Mouse (Mus musculus): Measurements from ENCODE around the gene Pde6c.

Pde6c gene

DNA sequence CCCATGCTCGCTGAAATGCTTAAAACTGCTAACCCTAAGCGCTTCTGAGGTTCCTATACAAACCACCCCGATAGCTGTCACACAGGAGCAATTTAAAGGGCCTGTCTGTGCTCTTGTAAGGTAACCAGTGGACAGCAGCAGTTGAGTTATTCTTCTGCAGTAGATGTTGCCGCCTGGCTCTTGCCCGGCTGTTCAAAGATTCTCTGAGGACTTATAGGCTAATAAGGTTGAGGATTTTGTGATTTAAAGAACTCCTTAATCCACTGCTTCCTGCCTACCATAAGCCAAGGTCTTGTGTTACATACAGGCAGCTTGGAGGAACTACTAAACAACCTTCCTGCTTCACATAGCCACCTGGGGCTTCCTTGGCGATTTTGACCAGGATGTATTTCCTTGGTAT lies at the start of gene Pde6c:
Gene Pde6c (plus strand): TSS at position 301 of the 400 bp plus-strand sequence.
- DNase-seq (ENCODE audit: low spot score in 2 of 2): no peak

DNA sequence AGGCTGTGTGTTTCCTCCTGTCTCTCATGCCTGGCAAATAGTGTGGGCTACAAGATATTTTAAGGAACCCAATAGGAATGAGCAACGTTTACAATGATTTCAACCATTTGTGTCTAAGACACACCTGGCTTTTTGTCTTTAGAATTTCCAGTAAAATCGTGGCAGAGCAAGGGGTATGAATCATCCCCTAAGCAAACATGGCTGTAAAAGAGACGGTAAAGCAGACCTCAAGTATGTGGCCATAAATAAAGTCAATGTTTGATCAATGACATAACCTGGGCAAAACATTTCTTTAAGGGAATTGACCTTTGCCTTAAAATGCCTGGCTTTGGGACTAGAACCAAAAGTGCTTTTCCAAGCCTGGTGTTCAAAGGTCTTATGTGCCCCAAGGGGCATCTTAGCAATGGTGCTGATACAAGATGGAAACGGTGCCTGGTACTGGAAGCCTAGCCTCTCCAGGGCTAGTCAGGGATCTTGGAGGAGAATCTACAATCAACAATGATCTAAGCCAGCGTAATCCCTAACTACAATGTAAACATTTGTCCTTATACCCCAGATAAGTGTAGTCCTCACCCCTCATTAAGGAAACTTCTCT lies 49.6 kb upstream of the Pde6c start:
- no peak for DNase-seq (ENCODE audit: low spot score in 2 of 2)

DNA sequence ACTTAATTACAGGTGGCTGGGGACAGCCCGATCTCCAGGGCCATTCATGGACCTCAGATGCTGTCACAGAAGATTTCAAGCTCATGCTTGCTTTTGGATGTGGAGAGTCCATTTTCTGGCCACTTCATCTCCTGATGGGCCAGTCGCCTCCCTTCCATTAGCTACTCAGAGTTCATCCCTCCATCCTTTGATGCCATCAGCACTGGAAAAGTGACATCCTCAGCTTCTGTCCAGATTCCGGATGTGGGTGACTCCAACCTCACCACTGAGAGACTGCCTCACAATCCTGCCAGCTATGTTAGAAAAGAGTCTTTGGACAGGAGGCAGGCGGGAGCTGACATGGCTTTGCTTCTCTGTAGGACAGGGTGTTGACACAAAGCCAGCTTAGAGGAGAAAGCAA lies 46.7 kb upstream of the Pde6c start:
- DNase-seq (ENCODE audit: low spot score in 2 of 2): no peak

DNA sequence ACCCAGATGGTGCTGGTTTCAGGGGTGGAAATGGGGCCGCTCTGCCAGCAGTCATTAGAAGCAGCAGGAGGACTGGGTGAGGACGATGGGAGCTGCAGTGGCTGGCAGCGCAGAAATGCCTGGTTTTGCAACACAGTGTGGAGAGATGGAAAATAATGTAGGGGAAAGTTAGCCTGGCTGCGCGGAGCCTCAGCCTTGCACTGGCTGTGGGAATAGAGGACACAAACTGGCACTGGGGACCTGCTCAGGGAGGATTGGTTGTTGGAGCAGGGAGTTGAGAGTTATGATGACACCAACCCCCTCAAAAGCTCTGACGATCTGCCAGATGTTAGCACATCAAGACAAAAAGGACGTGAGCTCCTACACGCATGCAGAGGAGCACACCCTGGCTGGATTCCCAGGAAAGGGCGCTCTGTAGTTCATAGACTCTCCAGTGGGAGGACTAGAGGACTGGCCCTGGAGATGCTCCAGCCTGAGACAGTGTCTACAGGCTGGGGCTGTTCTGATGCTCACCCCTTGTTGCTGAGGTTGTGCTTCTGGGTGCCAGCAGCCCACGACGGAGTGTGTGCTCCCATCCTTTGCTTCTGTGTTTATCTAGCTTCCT lies 45.5 kb upstream of the Pde6c start:
- DNase-seq (ENCODE audit: low spot score in 2 of 2): peak in 1 of 2 experiments; percentile 38

DNA sequence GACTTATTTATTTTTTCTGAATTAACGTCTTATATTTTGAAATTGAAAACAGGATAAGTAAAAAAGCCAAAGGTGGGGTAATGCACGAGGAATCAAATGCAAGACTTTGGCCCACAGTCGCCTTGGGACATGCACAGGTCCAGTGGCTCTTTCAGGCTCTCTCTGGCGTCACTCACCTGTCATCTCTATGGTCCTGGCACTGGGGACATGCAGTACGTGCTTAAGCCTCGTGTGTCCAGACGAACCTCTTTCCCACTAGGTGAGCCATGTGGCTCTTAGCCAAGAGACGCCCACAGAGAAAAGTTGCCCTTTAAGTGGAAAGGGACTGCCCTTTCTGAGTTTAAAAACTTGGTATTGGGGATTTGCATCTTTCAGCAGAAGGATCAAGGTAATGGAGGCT lies 43.2 kb upstream of the Pde6c start:
- no peak for DNase-seq (ENCODE audit: low spot score in 2 of 2)

DNA sequence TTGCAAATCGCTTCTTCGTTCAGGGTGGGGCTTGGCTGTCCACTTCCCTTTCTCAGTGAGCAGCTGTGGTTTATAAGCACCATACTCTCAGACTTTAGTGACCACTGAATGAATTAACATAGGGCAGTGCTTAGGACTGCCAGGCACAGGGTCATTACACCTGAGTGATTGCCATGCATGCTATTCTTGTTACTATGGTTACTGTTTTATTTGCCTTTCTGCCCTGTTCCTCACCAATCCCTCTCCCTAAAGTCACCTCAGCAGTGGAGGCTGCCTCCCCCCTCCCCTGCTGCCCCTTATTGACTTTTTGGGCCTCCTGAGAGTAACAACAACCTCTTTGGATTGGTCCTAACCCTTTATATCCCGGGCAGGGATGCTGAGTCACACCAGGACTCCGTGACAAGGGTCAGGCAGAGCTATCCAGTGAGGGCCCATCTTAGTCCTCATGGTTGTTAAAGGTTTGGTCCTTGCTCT lies 41.0 kb upstream of the Pde6c start:
- DNase-seq (ENCODE audit: low spot score in 2 of 2): no peak

DNA sequence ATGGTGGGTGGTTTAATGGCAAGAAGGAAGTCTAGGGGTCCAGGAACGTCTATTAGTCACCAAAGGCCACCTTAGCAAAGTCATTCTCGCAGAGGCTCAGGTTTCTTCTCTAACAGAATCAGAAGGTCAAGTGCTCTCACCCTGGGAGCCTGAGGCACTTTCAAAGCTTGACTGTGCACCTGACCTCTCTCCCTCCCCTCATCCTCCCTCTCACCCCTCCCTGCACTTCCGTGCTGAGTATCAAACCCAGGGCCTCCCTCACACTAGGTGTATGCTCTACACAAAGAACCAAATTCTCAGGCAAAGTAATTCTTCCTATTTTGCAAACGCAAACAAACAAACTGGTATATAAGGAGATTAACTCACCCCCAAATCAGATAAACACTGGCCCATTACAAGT lies 36.4 kb upstream of the Pde6c start:
- no peak for DNase-seq (ENCODE audit: low spot score in 2 of 2)

DNA sequence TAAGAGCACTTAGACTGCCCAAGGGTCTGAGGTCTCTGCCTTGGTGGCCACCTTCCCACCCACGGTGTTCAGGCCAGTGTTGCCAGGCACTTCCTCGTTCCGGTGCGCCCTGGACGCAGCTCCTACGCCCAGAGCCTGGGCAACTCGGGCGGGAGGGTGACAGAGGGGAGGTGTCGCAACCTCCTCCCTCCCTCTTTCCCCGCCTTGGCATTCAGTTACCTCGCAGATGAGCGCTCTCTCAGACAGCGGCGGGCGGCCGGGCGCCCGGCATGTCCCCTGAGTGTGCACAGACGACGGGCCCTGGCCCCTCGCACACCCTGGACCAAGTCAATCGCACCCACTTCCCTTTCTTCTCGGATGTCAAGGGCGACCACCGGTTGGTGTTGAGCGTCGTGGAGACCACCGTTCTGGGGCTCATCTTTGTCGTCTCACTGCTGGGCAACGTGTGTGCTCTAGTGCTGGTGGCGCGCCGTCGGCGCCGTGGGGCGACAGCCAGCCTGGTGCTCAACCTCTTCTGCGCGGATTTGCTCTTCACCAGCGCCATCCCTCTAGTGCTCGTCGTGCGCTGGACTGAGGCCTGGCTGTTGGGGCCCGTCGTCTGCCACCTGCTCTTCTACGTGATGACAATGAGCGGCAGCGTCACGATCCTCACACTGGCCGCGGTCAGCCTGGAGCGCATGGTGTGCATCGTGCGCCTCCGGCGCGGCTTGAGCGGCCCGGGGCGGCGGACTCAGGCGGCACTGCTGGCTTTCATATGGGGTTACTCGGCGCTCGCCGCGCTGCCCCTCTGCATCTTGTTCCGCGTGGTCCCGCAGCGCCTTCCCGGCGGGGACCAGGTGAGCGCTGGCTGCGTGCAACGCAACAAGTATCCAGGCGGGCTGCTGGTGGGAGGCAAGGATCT lies 35.5 kb upstream of the Pde6c start, which contains the start of gene Ffar4:
Gene Ffar4 (plus strand): TSS at position 214 of the 901 bp plus-strand sequence.
- DNase-seq (ENCODE audit: low spot score in 2 of 2): peak in 1 of 2 experiments; percentile 5

DNA sequence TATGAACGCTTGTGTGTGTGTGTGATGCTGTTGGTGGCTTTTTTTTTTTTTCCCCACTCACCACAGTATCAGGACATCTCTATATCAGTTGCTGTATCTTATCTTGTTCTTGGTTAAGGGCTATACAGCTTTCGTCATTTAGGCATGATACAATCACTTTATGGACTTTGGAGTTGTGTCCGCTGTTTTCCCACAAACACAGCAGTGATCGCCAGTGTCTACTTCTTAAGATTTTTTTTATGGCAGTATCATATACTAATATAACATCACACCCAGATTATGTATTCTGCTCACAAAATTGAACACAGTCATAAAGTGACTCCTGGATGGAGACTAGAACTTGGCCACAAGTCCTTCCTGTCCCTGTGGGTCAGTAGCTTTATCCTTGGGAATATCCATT lies 24.7 kb upstream of the Pde6c start:
- DNase-seq (ENCODE audit: low spot score in 2 of 2): no peak

DNA sequence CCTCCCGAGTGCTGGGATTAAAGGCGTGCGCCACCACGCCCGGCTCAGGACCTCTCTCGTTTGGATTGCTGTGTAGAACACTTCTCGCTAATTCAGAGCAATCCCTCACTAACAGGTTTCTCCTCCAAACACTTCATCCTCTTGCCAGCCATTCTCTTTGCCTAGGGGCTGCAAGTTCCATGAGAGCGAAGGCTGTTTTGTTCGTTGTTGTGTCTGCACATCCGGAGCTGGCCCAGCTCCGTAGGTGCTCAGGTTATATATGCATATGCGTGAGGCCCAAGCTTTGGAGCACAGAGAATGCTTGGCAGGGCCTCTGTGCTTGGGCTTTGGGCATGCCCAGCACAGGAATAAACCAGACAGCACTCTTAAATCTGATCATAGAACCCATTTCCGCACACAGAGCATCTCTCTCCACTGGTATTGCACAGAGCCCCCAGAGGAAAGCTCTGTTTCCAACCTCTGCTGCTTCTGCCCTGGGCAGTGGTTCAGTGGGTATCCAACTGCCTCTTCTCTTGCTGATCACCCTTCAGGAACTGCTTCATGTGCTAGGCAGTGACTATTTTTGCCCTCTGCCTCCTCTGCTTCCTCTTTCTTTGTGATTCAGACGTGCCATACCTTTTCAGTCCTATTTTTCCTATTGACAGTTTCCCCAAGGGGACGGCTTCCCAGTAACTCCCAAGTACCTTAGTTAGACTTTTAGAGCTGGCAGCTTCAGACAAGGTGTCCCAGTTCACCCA lies 22.9 kb upstream of the Pde6c start:
- DNase-seq (ENCODE audit: low spot score in 2 of 2): no peak

DNA sequence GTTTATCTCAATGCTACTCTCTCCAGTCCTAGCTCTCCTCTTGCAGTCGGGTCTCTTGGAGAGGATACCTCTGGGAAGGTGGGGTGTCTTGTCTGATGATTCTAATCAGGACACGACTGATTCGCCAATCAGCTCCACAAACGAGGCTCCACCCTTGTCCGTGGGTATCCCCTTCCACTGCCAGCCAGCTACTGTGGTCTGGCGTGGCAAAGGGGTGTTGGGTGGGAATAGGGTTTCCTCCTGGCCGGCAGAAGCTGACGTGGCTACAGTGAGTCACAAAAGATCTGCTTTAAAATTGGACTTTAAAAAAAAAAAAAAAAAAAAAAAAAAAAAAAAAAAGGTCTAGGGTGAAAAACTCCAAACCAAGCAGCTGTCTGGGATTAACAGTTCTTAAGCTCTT lies 21.5 kb upstream of the Pde6c start:
- no peak for DNase-seq (ENCODE audit: low spot score in 2 of 2)

DNA sequence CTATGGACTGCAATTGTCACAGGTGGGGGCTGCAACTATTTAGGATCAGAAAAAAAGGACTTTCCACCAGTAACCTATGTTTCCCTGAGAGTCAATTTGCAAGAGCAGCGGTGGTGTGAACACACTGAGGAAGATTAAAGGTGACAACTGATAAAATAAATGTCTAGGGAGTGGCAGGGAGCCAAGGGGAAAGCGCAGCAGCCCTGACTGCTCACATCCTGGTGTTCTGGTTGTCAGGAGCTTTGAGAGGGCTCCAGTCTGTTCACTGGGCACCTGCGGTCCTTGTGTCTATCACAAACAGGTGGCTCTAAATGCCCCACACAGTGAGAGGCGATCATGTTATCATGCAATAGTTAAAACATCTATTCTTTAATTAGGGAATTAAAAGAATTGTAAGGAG lies 20.0 kb upstream of the Pde6c start:
- no peak for DNase-seq (ENCODE audit: low spot score in 2 of 2)

DNA sequence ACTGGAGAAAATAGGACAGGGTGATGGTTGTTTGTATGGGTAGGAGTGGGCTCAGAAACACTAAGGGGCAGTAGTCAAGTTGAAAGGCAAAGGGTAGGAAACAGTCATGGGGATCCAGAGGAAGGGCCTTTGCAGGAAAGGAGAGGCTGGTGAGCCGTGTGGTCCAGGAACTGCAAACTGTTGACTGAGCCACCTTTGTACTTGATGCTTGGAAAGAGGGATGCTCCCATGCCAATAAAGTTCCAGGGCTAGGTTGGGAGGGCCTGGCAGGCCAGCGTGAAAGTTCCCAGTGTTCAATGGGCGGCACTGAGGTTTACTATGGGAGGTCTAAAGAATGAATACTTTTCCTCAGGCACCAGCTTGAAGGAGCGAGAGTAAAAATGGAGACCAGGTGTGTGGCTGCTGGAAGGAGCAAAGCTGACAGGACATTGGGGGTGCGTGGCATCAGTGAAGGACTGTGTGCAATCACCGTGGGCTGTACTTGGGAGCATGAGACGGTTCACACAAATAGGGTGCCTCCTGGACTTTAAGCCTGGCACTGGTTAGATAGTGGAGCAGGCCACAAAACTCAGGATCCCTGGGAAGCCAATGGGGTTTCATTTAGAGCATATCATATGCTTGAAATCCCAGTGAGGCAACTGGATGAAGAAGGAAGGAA lies 17.6 kb upstream of the Pde6c start:
- DNase-seq (ENCODE audit: low spot score in 2 of 2): no peak

DNA sequence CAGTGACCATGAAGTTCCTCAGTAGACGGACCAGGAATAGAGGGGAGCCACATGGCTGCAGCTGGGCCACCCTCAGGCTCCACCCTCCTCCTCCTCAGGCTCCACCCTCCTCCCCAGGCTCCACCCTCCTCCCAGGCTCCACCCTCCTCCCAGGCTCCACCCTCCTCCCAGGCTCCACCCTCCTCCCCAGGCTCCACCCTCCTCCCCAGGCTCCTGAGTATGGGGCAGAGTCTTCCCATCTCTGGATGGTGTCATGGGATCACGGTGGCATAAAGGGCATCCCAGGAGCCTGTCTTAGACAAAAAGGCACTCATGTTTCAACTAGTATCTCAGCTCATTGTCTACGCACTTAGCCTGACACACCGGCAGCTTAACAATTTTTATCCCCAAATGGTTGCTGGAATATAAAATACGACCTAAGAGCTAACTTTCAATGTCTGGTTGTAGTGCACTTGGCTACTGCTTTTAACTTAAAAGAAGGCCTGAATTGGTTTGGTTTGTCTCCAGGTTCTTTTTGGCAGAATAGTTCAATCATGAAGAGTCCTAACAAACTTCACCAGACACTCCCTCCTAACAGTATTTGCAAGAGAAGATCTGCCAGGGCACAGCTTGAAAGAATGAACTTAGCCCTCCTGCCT lies 12.3 kb upstream of the Pde6c start:
- DNase-seq (ENCODE audit: low spot score in 2 of 2): no peak

DNA sequence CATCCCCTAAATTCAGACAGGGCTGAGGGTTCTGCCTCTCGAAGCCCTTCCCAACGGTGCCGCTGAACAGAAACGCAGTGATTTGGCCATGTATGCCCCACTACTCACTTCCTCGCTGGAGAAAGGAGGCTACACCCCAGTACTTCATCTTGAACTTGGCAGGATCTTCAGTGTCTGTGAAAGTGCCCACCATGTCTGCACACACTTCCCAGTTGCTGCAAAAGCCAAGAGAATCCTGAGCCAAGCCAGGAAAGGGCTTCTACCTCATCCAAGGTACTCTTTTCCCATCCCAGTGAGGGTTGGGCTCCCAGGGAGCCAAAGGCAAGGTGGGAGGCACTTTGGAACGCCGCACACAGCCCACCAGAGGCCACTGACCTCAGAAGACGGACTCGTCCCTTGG lies 8.7 kb upstream of the Pde6c start:
- DNase-seq (ENCODE audit: low spot score in 2 of 2): no peak

DNA sequence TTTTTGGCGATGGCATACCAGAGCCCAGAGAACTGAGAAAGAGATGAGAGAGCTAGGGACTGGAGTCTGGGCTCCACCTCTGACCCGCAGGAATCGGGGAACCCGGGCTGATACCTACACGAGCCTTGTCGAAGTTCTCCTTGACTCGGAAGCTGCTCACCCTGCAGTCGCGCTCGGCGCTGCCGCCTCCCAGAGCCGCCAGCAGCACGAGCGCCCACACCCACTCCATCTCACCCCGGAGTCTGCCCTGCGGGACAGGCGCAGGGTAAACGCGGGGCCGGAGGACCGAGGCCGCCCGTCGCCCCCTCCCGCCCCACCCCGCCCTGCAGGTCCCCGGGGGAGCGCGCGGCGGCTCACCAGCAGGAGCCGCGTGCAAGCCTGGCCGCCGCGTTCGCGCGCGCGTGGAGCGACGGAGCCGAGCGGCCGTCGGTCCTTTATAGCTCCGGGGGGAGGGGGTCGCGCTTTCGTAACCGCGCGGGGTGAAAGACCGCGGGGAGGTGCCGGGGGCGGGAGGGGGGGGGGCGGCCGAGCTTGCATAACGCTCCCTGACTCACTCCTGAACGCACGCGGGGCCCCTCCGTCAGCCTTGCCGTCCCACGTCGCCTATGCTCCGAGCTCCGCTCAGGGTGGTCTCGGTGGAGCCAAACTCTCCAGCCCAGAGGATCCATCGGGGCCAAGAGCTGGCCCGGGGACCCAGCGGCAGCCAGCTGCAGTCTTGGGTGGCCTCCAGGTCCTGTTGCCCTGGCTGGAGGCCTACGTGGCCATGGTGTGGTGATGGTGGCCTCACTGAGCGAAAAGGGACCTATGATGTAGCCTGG lies 8.0 kb upstream of the Pde6c start:
- peak in 1 of 2 experiments; percentile 30 for DNase-seq (ENCODE audit: low spot score in 2 of 2)

DNA sequence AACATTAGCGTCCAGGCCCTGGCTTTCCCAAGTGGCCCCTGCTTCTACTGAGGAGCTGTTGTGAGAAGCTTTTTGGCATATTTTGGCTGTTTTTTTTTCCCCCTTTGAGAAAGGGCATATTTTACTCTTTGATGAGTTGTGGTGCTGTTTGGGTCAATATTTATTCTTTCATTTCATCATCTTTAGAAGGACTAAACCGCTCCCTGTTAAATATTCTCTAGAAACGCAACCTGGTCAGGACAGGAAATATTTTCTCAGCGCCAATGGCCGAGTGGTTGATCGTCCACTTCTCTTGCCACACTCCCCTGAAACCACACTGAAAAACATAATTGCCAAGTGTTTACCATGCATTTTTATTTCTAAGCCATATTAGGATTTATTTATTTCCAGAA lies 7.4 kb upstream of the Pde6c start, which contains the start of gene Rbp4:
Gene Rbp4 (minus strand): TSS at position 63 of the 392 bp plus-strand sequence.
- no peak for DNase-seq (ENCODE audit: low spot score in 2 of 2)

DNA sequence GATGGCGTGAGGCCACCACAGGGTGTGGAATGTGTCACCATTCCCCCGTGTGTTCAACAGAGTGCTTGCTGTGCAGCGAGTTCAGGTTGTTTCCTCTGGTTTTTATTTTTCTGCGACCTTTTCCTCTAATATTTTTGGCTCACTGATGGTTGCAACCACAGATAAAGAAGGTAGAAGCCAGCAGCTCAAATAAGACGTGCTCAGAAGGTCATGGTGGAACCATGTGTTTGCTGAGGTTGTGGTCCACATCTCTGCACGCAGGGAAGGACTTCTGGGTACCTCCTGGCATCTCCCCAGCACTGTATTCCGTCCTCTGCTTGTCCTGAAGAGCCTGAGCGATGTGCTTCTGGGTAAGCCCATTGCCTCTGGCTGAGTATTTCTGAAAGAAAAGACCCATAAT lies 5.9 kb upstream of the Pde6c start:
- no peak for DNase-seq (ENCODE audit: low spot score in 2 of 2)

DNA sequence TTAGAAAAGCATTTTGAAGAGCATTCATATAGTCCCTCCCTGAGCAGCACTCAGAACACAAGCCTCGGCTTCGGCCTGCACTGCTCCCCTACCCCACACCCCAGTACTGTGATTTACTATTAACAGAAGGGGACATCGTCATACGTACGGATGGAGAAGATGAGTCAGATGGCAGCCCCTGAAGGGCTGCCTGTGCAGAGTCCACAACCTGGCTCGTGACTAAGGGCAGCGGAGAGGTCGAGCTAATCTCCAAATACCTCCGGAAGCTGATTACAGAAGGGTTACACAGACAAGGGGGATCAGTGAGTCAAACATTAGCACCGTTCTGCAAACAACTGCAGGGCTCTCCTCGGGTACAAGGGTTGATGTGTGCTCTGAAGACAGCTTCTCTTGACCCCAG lies 1.4 kb downstream of the Pde6c start:
- DNase-seq (ENCODE audit: low spot score in 2 of 2): no peak

DNA sequence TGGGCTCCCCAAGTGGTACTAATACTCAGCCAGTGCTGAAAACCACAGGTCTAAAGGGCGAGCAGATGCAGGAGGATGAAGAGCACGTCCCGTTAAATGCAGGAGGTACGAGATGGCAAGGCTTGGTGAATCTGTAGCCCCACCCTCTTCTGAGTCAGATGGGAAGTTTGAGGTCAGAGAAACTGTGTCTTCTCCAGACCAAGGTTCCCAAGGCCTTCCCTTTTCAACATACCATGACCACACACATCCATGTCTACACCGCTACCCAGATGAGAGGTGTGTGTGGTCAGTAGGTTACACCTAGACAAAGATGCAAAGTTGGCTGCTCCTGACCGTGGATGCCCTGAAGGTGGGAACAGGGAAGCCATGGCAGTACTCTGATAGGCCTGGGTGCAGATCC lies 2.2 kb downstream of the Pde6c start:
- DNase-seq (ENCODE audit: low spot score in 2 of 2): no peak
